Mouse (Mus musculus): ENCODE measurements around the gene Naa16.
A peak's percentile ranks its signal among the peaks of the same experiment; 100 is the strongest.

The Naa16 gene

GRCm38 (mm10) chr14:79296201-79296600, 94.4 kb downstream of the Naa16 start:
- no peak for DNase-seq

- no peak for DNase-seq
Measured at GRCm38 (mm10) chr14:79295579-79295978, 95.0 kb downstream of the Naa16 start.

GRCm38 (mm10) chr14:79294950-79295349, 95.6 kb downstream of the Naa16 start:
- DNase-seq = no peak

- DNase-seq = no peak
Measured at GRCm38 (mm10) chr14:79294051-79294814, 96.3 kb downstream of the Naa16 start.

- DNase-seq = no peak
Measured at GRCm38 (mm10) chr14:79293119-79293780, 97.3 kb downstream of the Naa16 start.

- DNase-seq = no peak
Measured at GRCm38 (mm10) chr14:79291629-79292028, 98.9 kb downstream of the Naa16 start.

- no peak for DNase-seq
Measured at GRCm38 (mm10) chr14:79290683-79291425, 99.7 kb downstream of the Naa16 start.

GRCm38 (mm10) chr14:79289909-79290308, 100.7 kb downstream of the Naa16 start:
- DNase-seq = no peak

GRCm38 (mm10) chr14:79288280-79288679, 102.3 kb downstream of the Naa16 start:
- DNase-seq = no peak

GRCm38 (mm10) chr14:79287251-79287863, 103.2 kb downstream of the Naa16 start:
- DNase-seq = no peak

- DNase-seq = no peak
Measured at GRCm38 (mm10) chr14:79285549-79285948, 105.0 kb downstream of the Naa16 start.

- DNase-seq = no peak
Measured at GRCm38 (mm10) chr14:79284616-79285015, 106.0 kb downstream of the Naa16 start.

- DNase-seq = peak; percentile 45
Measured at GRCm38 (mm10) chr14:79283952-79284351, 106.6 kb downstream of the Naa16 start.

GRCm38 (mm10) chr14:79281894-79282553, 108.6 kb downstream of the Naa16 start:
- DNase-seq = no peak

GRCm38 (mm10) chr14:79280456-79280855, 110.1 kb downstream of the Naa16 start:
- no peak for DNase-seq

- DNase-seq = no peak
Measured at GRCm38 (mm10) chr14:79279494-79279893, 111.1 kb downstream of the Naa16 start.

GRCm38 (mm10) chr14:79278927-79279326, 111.7 kb downstream of the Naa16 start:
- DNase-seq = no peak

GRCm38 (mm10) chr14:79277922-79278321, 112.7 kb downstream of the Naa16 start:
- no peak for DNase-seq

- no peak for DNase-seq
Measured at GRCm38 (mm10) chr14:79275870-79276395, 114.6 kb downstream of the Naa16 start.

GRCm38 (mm10) chr14:79275441-79275840, 115.1 kb downstream of the Naa16 start:
- DNase-seq = no peak
